Mouse (Mus musculus) E14TG2a.4 (cell line): ENCODE results near the gene Mpz.

Experiments
- CTCF ChIP-seq: conservative IDR thresholded peaks from 2 replicates; pipeline ENCODE4 v1.5.1; 2014; ENCODE audit warnings: low read length
- NANOG ChIP-seq: IDR thresholded peaks from 2 replicates; pipeline ENCODE4 v1.6.1; 2014; ENCODE audit warnings: borderline replicate concordance, low read length, mixed read lengths
- POU5F1 ChIP-seq: IDR thresholded peaks from 2 replicates; pipeline ENCODE4 v1.6.1; 2014; ENCODE audit warnings: low read length, borderline replicate concordance

DNA sequence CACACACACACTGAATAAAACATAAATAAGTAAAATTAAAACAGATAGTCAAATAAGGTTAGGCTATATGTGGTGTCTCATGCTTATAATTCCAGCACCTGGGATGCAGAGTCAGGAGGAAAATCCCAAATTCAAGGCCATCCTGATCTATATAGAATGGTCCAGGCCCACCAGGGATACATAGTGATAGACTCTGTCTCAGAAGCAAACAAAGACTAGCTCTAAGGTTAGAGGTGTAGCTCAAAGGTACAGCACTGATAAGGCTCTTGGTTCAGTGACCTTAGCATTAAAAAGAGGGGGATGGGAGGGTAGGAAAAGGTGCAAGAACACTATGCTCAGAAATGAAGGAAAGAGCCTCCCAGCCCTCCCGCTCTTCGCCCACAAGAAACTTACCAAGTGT, 14.9 kb upstream of the Mpz start:
- TF ChIP-seq CTCF, result no peak
- no peak for TF ChIP-seq POU5F1
- TF ChIP-seq NANOG, result no peak
